21 mouse cellular contexts compared by ENCODE assay signal in the genomic region with DNA sequence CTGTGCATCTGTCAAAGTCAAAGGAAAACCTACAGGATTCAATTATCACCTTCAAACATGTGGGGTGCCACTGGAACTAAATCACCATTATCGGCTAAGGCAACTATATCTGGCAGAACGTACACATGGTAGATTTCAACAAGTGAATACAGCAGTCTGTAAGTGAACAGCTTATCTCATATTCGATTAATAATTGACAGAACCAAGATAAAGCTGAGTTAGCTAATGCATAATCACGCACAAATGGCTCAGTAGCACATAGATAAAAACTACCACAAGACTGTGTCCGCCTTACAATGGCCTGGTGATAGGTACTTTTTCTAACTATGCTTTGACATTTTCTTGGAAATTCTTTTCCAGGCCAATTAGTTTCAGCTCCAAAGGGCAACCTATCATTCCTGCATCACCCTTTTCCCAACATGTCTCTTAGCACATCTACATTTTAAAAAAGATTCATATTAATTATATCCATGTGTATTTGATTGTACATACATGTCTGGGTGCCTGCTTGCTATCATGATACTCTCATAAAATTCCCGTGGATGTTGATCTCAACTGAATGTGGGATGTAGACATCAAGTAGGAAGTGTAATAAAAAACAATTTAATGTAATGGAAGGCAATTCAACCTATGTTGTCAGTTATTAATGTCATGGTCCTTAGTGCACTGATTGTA.
"Had no signal": no experiment of that assay in that cellular context is flagged by ENCODE, and none has a peak within 500 bp of the region (broad histone marks: within the 10 kb centered on the region; RNA-seq: fewer than 3 reads in every experiment).

No protein-coding gene starts in this region.

- H3K9me3 ChIP-seq: limb, embryonic 12.5 days; limb, embryonic 15.5 days; liver, embryonic 15.5 days; midbrain, embryonic 13.5 days; neural tube, embryonic 13.5 days had no signal

- H3K27ac ChIP-seq: kidney, postnatal 0 days; limb, embryonic 12.5 days; limb, embryonic 15.5 days; liver, embryonic 15.5 days; macrophage; midbrain, embryonic 13.5 days; neural tube, embryonic 13.5 days had no signal

- H3K4me1 ChIP-seq: limb, embryonic 12.5 days; limb, embryonic 15.5 days; liver, embryonic 15.5 days; midbrain, embryonic 13.5 days; neural tube, embryonic 13.5 days had no signal

- ATAC-seq: inflammation-experienced regulatory T-cells, adult 6 months; lung, postnatal 0 days; midbrain, embryonic 13.5 days; midbrain, embryonic 16.5 days had no signal

- H3K9ac ChIP-seq: limb, embryonic 12.5 days; limb, embryonic 15.5 days; liver, embryonic 15.5 days; lung, embryonic 14.5 days; midbrain, embryonic 13.5 days; neural tube, embryonic 13.5 days had no signal

- H3K4me2 ChIP-seq: limb, embryonic 12.5 days; limb, embryonic 15.5 days; liver, embryonic 15.5 days; lung, embryonic 14.5 days; midbrain, embryonic 13.5 days; neural tube, embryonic 13.5 days had no signal

- H3K4me3 ChIP-seq: limb, embryonic 12.5 days; limb, embryonic 15.5 days; liver, embryonic 15.5 days; midbrain, embryonic 13.5 days; myocyte; neural tube, embryonic 13.5 days had no signal

- DNase-seq: kidney, adult 2 months; kidney, postnatal 4 days; left cerebral cortex, postnatal 4 days; lung, embryonic 14.5 days; retina, postnatal 1 day; right cerebral cortex, postnatal 25 days; spleen, adult 18-20 months; thymus, adult 18-20 months; thymus, postnatal 14 days; thymus, postnatal 4 days had no signal

- H3K36me3 ChIP-seq: limb, embryonic 12.5 days; limb, embryonic 15.5 days; liver, embryonic 15.5 days; midbrain, embryonic 13.5 days; neural tube, embryonic 13.5 days had no signal

- H3K27me3 ChIP-seq: limb, embryonic 12.5 days; limb, embryonic 15.5 days; liver, embryonic 15.5 days; midbrain, embryonic 13.5 days; neural tube, embryonic 13.5 days had no signal
